Mouse (Mus musculus): Measurements from ENCODE around the gene Sox18. TPM values are rescaled to one million over a fixed set of nuclear protein-coding genes. Genes with fewer than 3 reads are reported as not detected.

Sox18 gene
- polyA plus RNA-seq, 1 experiment: 5.5 TPM

- peak overlapping the region; percentile 28; the same call in 1 of the 2 replicates for H3K27ac ChIP-seq (ENCODE audit: control insufficient read depth, insufficient read depth, low read depth, low read length)
- TF ChIP-seq POLR2A (IDR thresholded peaks at IDR 0.05; ENCODE audit: control insufficient read depth, low read depth, low read length) (no peak), CTCF (IDR thresholded peaks at IDR 0.05; ENCODE audit: control insufficient read depth, insufficient read depth, insufficient replicate concordance, low read depth, low read length) (peak; percentile 81; the same call in 1 of the 2 replicates)
- H3K4me1 ChIP-seq (ENCODE audit: control insufficient read depth, insufficient read depth, low read length): peaks cover 9% of the 10 kb centered on the region
Measured at GRCm38 (mm10) chr2:181659609-181660055, 11.8 kb downstream of the Sox18 start.

GRCm38 (mm10) chr2:181658930-181659555 is 12.4 kb downstream of the Sox18 start:
- TF ChIP-seq CTCF (IDR thresholded peaks at IDR 0.05; ENCODE audit: control insufficient read depth, insufficient read depth, insufficient replicate concordance, low read depth, low read length): peak; percentile 60; the same call in 1 of the 2 replicates
- peak; percentile 26; the same call in 1 of the 2 replicates for TF ChIP-seq POLR2A (IDR thresholded peaks at IDR 0.05; ENCODE audit: control insufficient read depth, low read depth, low read length)
- H3K27ac ChIP-seq (ENCODE audit: control insufficient read depth, insufficient read depth, low read depth, low read length): peak overlapping the region; percentile 54; the same call in 1 of the 2 replicates
- no peaks in the 10 kb centered on the region for H3K36me3 ChIP-seq (ENCODE audit: control insufficient read depth, insufficient read depth, low read length)
- no peaks in the 10 kb centered on the region for H3K27me3 ChIP-seq (ENCODE audit: control insufficient read depth, insufficient read depth, low read length)
- peak overlapping the region; percentile 77 for H3K4me3 ChIP-seq (ENCODE audit: control insufficient read depth, low read depth, low read length)
- peaks cover 9% of the 10 kb centered on the region for H3K4me1 ChIP-seq (ENCODE audit: control insufficient read depth, insufficient read depth, low read length)

More at GRCm38 (mm10) chr2:181659609-181660055, 11.8 kb downstream of the Sox18 start:
- H3K36me3 ChIP-seq (ENCODE audit: control insufficient read depth, insufficient read depth, low read length): no peaks in the 10 kb centered on the region
- H3K27me3 ChIP-seq (ENCODE audit: control insufficient read depth, insufficient read depth, low read length): no peaks in the 10 kb centered on the region
- peak overlapping the region; percentile 77 for H3K4me3 ChIP-seq (ENCODE audit: control insufficient read depth, low read depth, low read length)

GRCm38 (mm10) chr2:181658528-181658927 is 12.9 kb downstream of the Sox18 start:
- Histone ChIP-seq H3K36me3 (ENCODE audit: control insufficient read depth, insufficient read depth, low read length) (no peaks in the 10 kb centered on the region), H3K27me3 (ENCODE audit: control insufficient read depth, insufficient read depth, low read length) (no peaks in the 10 kb centered on the region), H3K4me3 (ENCODE audit: control insufficient read depth, low read depth, low read length) (peak overlapping the region; percentile 77), H3K4me1 (ENCODE audit: control insufficient read depth, insufficient read depth, low read length) (peaks cover 9% of the 10 kb centered on the region), H3K27ac (ENCODE audit: control insufficient read depth, insufficient read depth, low read depth, low read length) (no peak overlapping the region)
- TF ChIP-seq POLR2A (IDR thresholded peaks at IDR 0.05; ENCODE audit: control insufficient read depth, low read depth, low read length): no peak
- no peak for TF ChIP-seq CTCF (IDR thresholded peaks at IDR 0.05; ENCODE audit: control insufficient read depth, insufficient read depth, insufficient replicate concordance, low read depth, low read length)

- Histone ChIP-seq H3K27me3 (ENCODE audit: control insufficient read depth, insufficient read depth, low read length) (no peaks in the 10 kb centered on the region), H3K4me1 (ENCODE audit: control insufficient read depth, insufficient read depth, low read length) (peaks cover 9% of the 10 kb centered on the region), H3K27ac (ENCODE audit: control insufficient read depth, insufficient read depth, low read depth, low read length) (no peak overlapping the region), H3K36me3 (ENCODE audit: control insufficient read depth, insufficient read depth, low read length) (no peaks in the 10 kb centered on the region; the same call in 1 of the 2 replicates), H3K4me3 (ENCODE audit: control insufficient read depth, low read depth, low read length) (no peak overlapping the region)
- no peak for TF ChIP-seq POLR2A (IDR thresholded peaks at IDR 0.05; ENCODE audit: control insufficient read depth, low read depth, low read length)
- TF ChIP-seq CTCF (IDR thresholded peaks at IDR 0.05; ENCODE audit: control insufficient read depth, insufficient read depth, insufficient replicate concordance, low read depth, low read length): no peak
Measured at GRCm38 (mm10) chr2:181657441-181657840, 14.0 kb downstream of the Sox18 start.

DNA sequence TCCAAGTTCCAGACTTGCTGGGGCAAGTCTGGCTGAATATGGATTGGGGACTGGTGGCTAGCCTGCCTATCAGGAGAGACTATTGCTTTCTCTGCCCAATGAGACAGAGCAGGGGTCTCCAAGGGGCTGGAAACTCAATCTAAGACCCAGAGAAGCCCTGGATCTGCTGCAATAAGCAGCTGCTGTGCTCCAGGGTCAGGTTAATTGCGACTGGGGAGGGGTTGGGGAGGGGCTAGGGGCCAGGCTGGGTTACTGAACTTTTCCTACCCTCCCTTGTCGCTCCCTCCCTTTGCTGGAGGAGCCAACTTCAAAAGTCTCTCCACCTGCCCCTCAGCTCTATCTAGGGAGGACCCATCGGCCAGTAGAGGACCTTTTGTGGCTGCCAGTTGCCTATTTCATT is 14.7 kb downstream of the Sox18 start, which contains the start of gene Gm29797:
Gm29797 (plus strand) TSS at position 301 of the 400 bp plus-strand sequence.
- no peaks in the 10 kb centered on the region for H3K27me3 ChIP-seq (ENCODE audit: control insufficient read depth, insufficient read depth, low read length)
- H3K36me3 ChIP-seq (ENCODE audit: control insufficient read depth, insufficient read depth, low read length): no peaks in the 10 kb centered on the region; the same call in 1 of the 2 replicates
- no peak within 1 kb of the TSS for H3K4me3 ChIP-seq (ENCODE audit: control insufficient read depth, low read depth, low read length)
- no peak within 1 kb of the TSS for H3K27ac ChIP-seq (ENCODE audit: control insufficient read depth, insufficient read depth, low read depth, low read length)
- TF ChIP-seq POLR2A (IDR thresholded peaks at IDR 0.05; ENCODE audit: control insufficient read depth, low read depth, low read length) (no peak), CTCF (IDR thresholded peaks at IDR 0.05; ENCODE audit: control insufficient read depth, insufficient read depth, insufficient replicate concordance, low read depth, low read length) (no peak)
- H3K4me1 ChIP-seq (ENCODE audit: control insufficient read depth, insufficient read depth, low read length): peaks cover 9% of the 10 kb centered on the region

- Histone ChIP-seq H3K36me3 (ENCODE audit: control insufficient read depth, insufficient read depth, low read length) (no peaks in the 10 kb centered on the region; the same call in 1 of the 2 replicates), H3K27me3 (ENCODE audit: control insufficient read depth, insufficient read depth, low read length) (no peaks in the 10 kb centered on the region)
Measured at GRCm38 (mm10) chr2:181653523-181653922, 17.9 kb downstream of the Sox18 start.

GRCm38 (mm10) chr2:181653065-181653464 is 18.4 kb downstream of the Sox18 start:
- H3K4me1 ChIP-seq (ENCODE audit: control insufficient read depth, insufficient read depth, low read length): no peaks in the 10 kb centered on the region; the same call in 1 of the 2 replicates
- no peak overlapping the region for H3K27ac ChIP-seq (ENCODE audit: control insufficient read depth, insufficient read depth, low read depth, low read length)
- no peaks in the 10 kb centered on the region for H3K27me3 ChIP-seq (ENCODE audit: control insufficient read depth, insufficient read depth, low read length)
- TF ChIP-seq CTCF (IDR thresholded peaks at IDR 0.05; ENCODE audit: control insufficient read depth, insufficient read depth, insufficient replicate concordance, low read depth, low read length): no peak
- TF ChIP-seq POLR2A (IDR thresholded peaks at IDR 0.05; ENCODE audit: control insufficient read depth, low read depth, low read length): no peak
- no peak overlapping the region for H3K4me3 ChIP-seq (ENCODE audit: control insufficient read depth, low read depth, low read length)
- H3K36me3 ChIP-seq (ENCODE audit: control insufficient read depth, insufficient read depth, low read length): no peaks in the 10 kb centered on the region; the same call in 1 of the 2 replicates

More at GRCm38 (mm10) chr2:181653523-181653922, 17.9 kb downstream of the Sox18 start:
- TF ChIP-seq POLR2A (IDR thresholded peaks at IDR 0.05; ENCODE audit: control insufficient read depth, low read depth, low read length) (no peak), CTCF (IDR thresholded peaks at IDR 0.05; ENCODE audit: control insufficient read depth, insufficient read depth, insufficient replicate concordance, low read depth, low read length) (no peak)
- Histone ChIP-seq H3K4me3 (ENCODE audit: control insufficient read depth, low read depth, low read length) (no peak overlapping the region), H3K27ac (ENCODE audit: control insufficient read depth, insufficient read depth, low read depth, low read length) (no peak overlapping the region), H3K4me1 (ENCODE audit: control insufficient read depth, insufficient read depth, low read length) (no peaks in the 10 kb centered on the region; the same call in 1 of the 2 replicates)

Measured in testis, adult 2 months (tissue).